Mouse (Mus musculus) 3134 (cell line): ENCODE data around the gene Gfer.
"Not testable (repeated sequence)": the region's sequence is repeated elsewhere in the genome, so short reads cannot be mapped to it uniquely, and the experiment has no call there.

Experiments used
- DNase-seq: peaks from one replicate; pipeline ENCODE4 v3.0.0-alpha.2; 2011; ENCODE audit warnings: low spot score; ENCODE audit not compliant: insufficient read length; ENCODE audit errors: extremely low read depth

Gene Gfer

DNA sequence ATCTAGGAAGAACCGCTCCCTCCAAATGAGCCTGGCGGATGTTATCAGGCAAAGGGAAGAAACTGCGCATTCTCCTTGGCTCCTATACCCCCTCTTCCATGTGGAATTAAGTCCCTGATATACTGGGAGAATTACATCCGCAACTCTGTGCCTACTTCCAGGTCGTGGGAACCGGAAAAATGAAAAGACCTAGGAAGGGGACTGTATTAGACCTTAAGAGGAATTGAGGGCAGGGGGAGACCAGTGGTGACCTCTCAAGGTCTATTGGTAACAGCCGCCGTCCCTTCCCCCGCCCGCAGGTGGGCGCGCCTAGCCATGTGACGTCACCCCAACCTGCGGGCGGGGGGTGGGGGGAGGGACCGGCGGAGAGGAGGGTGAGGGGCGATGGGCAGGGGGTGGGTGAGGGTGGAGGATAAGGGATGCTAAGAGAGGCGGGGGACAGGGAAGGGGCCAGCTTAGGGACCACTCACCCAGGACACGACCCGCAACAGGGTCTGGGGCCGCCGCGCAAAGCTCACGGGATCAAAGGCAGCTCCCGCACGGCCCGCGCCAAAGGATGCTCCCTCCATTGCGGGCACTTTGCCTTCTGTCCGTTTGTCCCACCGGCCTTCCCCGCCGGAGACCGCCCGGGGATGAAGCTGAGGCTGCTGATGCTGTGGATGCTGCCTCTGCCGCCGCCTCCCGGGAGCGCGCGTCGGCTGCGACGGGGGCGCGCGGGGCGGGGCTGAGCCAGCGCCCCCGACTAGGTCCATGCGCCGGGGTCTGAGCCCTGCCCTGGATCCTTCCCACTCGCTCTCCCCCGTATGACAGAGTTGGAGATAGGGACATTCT lies 6.5 kb downstream of the Gfer start, which contains the start of gene Syngr3:
TSS of gene Syngr3 (minus strand) at position 705 of the 831 bp plus-strand sequence.
- DNase-seq, result no peak

DNA sequence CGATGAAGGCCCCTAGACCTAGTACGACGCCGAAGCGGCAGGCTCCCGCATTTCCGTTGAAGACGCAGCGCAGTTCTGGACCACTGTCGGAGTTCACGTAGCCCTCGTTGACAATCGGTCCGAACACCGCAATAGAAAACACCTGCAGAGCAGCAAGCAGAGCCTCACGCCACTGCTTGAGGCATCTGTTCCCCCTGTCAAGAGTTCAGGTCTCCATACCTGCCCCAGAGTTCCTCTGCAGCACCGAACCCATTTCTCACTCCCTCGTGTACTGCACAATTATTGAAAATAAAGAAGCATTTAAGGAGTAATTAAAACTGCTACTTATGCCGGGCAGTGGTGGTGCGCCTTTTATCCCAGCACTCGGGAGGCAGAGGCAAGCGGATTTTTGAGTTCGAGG lies 8.4 kb downstream of the Gfer start:
- DNase-seq, result no peak

DNA sequence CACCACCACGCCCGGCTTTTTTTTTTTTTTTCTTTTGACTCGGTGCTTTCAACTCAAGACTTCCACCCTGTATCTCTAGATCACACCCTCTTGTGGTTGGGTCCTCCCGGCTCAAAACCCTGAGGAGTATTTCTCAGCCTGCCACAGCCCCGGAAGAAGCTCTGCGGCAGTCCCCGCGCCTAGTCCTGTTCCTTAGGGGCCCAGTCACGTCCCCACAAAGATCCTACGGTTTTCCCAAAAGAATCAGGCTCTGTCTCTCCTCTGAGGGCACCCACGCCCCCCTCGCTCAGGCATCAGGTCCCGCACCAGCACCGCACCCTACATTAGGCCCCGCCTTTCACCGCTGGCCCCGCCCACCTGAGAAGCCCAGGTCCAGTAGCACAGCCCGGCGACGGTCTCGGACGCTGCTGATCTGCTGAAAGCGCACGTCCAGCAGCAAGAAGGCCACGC lies 8.8 kb downstream of the Gfer start:
- DNase-seq, result no peak

DNA sequence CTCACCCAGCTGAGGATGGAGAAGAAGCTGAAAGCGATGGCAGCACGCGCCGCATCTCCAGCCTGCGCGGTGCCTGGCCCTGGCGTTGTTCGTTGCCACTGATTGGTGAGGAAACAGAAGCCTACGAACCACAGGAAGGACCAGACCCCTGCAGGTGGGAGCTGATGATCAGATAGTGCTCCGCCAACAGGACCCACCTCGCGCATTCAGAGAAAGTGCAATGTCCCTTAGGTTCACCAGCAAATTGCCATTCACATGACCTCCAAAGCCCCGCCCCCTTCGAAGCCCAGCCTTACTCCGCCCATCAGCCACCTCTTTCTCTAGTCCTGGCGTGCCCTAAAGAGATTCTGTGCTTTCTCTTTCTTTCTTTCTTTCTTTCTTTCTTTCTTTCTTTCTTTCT lies 9.4 kb downstream of the Gfer start:
- no peak for DNase-seq

DNA sequence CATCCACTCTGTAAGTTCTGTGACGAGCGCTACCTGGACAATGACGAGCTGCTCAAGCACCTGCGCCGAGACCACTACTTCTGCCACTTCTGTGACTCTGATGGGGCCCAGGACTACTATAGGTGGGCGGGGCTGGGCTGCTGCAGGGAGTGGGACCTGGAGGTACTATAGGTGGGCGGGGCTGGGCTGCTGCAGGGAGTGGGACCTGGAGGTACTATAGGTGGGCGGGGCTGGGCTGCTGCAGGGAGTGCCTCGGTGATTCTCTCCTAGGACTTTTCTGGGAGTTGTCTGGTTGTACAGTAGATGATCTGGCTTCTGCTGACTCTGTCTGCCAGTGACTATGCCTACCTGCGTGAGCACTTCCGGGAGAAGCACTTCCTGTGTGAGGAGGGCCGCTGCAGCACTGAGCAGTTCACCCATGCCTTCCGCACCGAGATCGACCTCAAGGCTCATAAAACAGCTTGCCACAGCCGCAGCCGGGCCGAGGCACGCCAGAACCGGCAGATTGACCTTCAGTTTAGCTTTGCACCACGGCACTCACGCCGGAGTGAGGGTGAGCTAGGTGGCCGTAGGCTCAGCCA lies 18.4 kb downstream of the Gfer start:
- no peak for DNase-seq

DNA sequence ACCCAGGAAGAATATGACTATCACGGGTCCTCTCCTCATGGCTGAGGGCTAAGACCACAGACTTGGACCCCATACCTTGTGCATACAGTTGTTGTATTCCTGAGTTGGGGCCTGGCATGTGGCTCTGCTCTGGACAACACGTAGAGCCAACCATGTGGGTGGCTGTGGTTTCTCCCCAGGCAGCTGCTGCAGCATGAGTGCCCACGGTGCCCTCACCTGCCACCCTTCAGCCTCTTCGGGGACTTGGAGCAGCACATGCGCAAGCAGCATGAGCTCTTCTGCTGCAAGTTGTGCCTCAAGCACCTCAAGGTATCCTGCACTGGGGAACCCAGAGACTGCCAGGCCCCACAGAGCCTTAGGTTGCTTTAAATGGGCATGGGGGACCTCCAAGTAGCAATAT lies 19.1 kb downstream of the Gfer start:
- DNase-seq, result no peak

DNA sequence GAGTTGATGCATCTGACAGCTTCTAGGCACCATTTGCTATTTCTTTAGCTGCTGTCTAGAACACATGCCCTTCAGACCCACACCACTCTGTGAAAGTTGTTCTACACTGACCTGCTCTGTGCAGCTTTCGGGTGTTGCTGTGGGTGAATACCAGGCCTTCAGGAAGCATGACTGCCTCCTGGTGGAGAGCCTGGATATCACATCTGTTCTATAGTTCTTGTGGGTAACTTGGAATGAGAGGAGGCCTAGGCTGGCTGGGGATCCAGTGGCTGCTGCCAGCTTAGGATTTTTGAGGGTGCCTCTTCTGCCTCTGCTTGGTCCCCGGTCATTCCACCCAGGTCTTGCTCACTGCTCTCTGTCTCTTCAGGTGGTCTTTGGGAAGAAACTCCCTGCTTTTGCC lies 19.8 kb downstream of the Gfer start:
- no peak for DNase-seq

DNA sequence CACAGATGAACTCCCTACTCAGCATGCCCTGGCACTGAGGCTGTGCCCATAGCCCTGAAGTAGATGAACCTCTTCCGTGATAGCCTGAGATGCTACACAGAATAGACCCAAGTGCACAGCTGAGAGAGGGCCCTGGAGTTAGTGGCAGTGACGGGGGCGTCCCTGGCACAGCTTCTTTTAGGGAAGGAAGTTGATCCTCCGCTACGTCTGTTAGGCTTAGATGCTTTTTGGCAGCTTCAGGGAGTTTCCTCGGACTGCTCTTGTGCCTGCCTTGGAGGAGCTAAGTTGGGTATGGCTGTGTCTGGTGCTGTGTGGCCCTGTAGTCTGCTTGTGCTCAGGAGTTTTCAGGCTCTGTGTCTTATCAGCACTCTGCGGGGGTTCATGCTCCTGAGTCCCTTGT lies 21.7 kb downstream of the Gfer start:
- DNase-seq, result no peak

DNA sequence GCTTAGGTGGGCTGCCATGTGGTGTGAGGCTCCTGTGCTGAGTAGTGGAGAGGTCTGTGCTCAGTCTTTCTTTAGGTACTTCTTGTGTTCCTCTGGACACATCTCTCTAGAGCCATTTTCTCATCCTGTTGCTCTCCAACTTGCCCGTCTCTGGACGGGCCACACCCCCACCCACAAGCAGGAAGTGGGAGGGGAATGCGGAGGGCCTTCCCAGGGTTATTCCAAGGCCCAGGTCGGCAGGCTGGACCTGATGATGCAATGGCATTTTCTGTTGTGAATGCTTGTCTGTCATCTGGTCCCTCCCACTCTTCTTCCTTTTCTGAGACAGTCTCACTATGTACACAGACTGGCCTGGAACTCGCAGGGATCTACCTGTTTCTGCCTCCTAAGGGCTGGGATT lies 23.8 kb downstream of the Gfer start:
- DNase-seq, result peak; percentile 77

DNA sequence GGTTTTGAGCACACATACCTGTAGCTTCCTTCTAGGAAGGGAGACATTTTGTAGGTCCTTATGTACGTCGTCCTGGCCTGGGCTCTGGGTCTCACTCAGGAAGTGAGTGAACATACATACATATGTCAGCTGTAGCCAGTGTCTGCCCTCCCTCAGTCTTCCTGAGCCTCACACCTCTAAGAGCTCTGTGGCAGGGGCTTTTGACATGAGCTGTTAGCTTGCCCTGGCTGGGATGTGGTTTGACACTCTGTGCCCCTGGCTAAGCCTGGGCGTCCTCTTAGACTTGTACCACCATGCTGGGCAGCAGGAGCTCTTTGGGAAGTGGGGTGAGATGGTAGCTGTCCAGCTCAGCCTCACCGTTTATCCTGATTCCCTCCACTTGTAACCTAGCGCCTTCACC lies 24.6 kb downstream of the Gfer start:
- DNase-seq, result no peak

DNA sequence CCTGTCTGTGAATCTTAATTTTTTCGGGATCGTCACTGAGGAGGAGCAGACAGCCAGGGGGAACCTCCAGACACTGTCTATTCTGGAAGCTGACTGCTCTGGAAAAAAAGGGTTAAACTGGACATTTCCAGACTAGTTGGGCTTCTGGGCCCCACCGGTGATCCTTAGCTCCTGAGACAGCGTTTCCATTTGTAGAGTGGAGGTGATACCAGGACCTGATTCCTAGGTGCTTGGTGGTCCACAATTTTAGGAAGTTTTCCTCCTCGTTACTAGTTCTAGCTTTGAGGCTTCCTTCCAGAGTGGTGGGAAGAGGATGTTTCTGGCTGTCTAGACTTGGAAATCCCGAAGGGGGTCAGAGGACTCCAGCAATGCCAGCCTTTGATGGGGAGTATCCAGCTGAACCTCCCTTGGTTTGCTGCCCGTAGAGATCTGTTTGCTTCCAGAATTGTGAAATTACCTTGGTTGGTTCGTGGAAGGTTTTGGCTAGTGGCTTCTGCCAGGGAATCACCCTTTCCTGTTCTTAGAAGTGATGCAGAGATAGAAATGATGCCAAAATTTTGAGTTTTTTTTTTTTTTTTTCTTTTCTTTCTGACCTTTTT lies 25.6 kb downstream of the Gfer start:
- no peak for DNase-seq

DNA sequence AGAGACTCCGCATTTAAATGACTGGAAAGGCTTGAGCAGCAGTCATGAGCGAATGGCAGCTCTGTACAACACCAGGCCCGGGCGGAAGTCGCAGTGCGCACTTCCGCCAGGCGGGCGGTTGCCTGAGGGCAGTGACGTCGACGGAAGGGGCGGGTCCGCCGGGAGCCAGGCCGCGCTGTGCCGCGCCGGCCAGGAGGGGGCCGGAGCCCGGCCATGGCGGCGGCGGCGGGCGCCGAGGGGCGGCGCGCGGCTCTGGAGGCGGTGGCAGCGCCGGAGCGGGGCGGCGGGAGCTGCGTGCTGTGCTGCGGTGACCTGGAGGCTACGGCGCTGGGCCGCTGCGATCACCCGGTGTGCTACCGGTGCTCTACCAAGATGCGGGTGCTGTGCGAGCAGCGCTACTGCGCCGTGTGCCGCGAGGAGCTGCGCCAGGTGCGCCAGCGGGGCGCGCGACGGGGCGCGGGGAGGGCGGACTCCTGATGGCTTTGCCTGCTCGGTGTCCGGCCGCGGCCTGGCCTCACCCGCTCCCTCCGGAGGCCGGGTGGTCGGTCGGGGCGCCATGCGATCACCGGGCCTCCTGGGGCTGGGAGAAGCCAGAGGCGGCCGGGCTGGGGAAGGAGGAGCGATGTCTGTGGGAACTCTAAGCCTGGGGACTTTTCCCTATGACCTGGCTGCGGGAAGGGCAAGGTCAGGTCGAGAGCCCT lies 26.3 kb downstream of the Gfer start, which contains the start of gene Zfp598:
TSS of gene Zfp598 (plus strand) at position 143 of the 701 bp plus-strand sequence.
- peak; percentile 91 for DNase-seq

DNA sequence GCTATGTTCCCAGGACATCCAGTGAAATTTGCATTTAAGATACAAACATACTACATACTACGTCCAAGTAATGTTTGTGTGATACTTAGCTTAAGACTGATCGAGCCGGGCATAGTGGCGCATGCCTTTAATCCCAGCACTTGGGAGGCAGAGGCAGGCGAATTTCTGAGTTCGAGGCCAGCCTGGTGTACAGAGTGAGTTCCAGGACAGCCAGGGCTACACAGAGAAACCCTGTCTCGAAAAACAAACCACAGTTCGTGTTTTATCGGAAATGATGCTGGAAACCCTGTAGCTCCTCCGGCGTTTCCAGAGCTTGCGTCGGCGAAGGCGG lies 26.8 kb downstream of the Gfer start:
- not testable (repeated sequence) for DNase-seq

DNA sequence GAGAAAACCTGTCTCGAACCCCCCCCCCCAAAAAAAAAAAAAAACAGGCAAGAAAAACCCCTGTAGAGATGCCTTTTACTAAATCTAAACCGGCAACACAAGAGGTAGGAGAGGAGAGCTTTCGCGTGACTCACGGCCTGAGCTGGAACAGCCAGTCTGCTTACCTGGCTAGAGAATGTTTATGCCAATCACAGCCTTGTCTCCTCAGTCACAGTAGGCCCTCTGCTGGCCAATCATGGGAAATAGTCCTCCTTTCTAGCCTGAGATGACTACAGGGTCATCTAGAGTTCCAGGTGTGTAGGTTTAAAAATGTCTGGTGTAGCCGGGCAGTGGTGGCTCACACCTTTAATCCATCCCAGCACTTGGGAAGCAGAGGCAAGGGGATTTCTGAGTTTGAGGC lies 28.5 kb downstream of the Gfer start:
- no peak for DNase-seq

DNA sequence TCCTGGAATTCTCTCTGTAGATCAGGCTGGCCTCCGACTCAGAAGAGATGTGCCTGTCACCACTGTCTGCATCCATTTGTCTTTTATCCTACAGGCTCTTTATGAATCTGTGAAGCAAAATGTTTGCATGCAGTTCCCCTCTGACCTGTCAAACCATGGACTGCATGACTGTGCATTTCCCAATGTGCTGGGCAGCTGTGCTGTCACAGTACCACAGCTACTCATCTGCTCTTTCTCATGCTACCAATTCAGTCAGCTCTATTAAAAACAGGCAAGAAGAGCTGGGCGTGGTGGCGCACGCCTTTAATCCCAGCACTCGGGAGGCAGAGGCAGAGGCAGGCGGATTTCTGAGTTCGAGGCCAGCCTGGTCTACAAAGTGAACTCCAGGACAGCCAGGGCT lies 28.9 kb downstream of the Gfer start:
- not testable (repeated sequence) for DNase-seq

DNA sequence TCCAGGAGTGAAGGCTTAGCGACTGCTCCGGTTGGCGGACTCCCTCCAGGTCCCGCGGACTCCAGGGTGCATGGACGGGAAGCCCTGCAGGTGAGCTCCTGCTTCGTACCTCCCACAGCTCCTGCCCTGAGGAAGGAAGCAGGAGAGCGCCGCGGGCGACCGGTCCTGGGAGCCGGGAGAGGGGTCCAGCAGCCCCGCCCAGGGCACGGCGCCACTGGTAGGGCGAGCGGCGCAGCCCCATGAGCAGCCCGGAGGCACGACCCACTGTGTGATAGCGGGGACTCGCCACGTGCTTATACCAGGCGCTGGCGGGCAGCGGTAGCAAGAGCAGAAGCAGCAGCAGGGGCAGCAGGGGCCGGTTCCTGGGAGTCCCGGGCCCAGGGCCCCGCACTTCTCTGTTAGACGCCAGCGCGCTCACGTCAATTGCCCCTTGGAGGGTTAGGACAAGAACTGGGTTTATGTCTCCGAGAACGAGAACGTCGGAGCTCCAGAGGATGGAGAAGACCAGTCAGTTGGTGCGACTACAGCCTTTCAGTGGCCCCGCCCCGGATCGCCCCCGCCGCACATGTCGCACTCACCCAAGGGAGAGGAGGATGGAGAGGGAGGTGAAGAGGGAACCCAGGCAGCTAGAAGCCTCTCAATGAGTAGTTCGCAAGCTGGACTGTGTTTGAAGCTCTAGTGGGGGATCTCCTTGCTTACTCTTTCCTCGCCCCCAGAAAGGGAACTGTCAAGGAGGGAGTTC lies 37.8 kb downstream of the Gfer start, which contains the start of gene Npw:
TSS of gene Npw (minus strand) at position 441 of the 742 bp plus-strand sequence.
- no peak for DNase-seq

DNA sequence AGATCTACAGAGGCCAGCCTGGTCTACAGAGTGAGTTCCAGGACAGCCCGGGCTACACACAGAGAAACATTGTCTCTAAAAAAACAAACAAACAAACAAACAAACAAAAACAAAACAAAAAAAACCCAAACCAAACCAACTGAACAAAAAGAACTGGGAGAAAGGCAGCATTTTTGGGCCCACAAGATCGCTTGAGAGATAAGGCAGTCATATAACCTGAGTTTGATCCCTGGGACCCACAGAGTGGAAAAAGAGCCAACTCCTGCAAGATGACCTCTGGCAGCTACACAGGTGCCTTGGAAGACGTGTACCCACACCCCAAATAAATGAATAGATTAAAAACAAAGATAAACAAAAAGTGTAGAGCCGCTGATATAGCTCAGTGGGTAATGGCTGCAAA lies 41.0 kb downstream of the Gfer start:
- no peak for DNase-seq

DNA sequence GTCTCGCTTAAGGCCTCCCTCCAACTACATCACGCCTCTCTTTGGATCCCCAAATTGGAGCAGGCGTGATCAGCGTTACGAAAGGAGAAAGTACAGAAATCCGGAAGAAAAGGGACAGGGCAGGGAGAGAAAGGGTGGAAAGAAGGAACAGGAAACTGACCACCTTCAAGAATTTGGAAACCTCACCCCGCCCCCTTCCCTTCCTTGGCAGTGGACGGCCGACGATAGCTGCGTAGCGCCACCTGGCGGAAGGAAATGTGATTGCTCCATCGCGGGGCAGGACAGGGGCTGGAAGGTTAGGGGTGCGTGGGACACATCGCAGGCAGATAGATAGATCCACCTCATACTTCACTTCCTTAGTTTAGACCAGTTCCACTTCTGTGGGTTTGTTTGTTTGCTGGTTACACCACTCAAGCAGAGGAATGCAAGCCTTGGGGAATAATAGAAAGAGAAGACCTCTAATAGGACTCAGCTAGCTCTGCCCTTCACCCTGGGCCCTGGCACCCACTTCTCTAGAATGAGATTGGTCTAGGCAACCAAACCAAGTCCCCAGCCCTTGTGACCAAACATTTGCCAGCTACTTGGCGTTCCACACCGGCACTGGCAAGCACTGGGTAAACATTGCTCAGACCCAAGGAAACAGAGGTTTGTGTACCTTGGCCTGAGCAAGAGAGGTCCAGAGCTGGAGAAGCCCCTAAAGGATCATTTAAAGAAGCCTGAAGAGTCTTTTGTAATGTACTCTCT lies 41.8 kb downstream of the Gfer start:
- DNase-seq, result no peak

DNA sequence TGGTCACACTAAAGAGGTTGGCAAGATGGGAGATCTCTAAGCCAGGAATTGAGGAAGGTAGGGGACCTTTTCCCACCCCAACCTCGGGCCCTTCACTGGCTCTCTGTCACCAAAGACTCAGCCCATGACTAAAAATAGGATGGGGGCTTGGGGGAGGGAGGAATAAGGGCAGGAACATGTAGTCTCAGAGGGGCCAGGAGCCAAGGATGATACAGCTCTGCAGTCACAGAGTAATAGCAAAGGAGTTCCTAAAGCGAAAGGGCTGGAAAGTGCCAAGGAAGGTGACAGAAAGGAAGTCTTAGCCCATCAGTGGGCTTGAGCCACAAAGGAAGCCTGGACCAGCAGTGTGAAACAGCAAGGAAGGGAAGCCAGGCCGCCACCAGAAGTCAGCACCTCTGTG lies 44.1 kb downstream of the Gfer start:
- no peak for DNase-seq

DNA sequence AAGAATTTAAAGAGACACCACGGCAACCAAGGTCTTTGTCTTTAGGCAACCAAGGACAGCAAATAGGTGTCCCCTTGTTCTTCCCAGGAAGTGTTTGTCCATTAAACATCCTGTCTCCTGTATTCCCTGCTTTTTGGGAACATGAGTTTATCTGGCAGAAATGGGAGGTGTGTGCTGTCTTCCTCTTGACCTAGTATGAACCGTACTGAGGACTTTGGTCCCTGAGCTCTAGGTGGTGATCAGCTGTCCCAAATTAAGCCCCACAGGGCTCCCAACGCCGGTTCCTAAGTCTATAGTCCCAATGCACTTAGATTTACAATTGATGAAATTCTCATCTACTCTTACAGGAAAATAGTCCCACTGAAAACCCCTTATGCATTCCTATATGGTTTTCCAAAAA lies 45.2 kb downstream of the Gfer start:
- no peak for DNase-seq
